Mouse (Mus musculus) spleen, postnatal 10 days (tissue): ENCODE data around the gene Evx2.

Experiments used
- DNase-seq, 2 experiments: peaks; one replicate each; pipeline ENCODE4 v3.0.0; 2021 to 2022; ENCODE audit warnings: low spot score in 2 of 2

Evx2 gene

DNA sequence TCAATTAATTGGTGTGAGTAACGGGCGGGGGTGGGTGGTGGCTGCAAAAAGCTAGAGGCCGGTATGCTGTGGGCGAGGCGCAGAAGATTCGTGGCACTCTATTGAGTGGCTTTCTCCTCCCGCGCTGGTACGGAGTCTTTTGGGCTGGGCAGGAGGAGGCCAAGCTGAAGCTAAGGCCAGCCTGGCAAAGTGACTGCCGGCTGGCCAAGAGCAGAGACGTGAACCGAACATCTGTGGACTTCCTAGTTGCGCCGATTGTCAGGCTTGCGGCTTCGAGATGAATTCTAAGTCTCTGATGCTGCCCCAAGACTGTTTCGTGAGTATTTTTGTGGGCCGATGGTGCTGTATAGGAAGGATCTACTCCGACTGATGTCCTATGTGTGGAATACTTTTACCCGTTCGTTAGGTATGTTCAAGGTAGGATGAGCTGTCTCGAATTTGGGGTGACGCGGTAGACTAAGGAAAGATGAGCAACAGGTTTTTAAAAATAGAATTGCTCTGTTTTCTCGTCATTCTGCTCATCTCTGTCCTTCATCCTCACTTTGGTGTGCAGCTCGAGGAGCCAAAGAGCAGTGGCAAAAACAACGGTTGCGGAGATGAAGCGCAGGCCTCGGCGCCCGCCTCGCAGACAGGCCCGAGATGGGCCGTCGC lies 8.0 kb upstream of the Evx2 start:
- no peak for DNase-seq

DNA sequence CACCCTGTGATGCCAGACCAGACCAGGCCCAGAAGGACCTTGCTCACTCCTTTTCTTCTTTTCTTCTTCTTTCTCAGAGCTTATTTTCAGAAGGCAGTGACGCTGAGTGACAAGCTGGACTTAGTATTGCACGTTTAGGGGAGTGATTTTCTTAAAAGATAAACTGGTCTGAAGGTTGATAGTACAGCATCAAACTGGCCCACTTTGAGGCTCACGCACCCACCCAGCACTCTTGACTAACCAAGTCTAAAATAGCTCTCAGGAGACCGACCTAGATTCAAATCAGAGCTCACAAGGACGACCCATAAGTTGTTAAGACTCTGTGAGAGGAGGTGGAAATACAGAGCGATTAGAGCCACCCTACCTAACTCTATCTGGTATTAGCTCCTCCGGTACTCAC lies 7.1 kb upstream of the Evx2 start:
- DNase-seq = no peak

DNA sequence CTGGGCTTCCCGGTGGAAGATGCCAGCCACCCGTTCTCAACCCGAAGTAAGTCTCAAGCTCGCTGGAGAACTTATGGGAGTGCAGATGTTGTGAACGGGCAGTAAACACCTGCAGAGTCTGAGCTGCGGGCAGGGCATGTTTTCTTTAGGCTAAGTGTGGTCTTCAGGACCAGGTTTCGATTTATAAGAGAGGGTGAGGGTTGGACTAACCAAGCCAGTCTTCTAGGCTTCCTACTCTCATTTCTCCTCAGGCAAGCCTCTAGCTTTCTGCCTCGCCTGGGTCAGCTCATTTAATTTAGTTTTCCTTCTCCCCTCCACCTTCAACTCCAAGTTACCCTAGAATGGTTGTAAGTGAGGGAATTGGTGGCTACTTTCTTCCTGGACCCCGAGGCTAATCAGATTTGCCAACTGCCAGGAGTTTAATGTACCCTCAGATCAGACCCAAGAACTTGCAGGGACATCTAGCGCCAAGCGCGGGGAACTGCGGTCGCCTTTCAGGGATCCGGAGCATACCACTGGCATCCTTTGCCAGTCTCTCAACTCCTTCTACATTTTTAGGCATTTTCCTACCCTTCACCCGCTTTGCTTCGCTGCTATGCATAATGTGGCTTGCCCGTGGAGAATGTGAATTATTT lies 4.1 kb upstream of the Evx2 start:
- DNase-seq = peak in 1 of 2 experiments; percentile 35

DNA sequence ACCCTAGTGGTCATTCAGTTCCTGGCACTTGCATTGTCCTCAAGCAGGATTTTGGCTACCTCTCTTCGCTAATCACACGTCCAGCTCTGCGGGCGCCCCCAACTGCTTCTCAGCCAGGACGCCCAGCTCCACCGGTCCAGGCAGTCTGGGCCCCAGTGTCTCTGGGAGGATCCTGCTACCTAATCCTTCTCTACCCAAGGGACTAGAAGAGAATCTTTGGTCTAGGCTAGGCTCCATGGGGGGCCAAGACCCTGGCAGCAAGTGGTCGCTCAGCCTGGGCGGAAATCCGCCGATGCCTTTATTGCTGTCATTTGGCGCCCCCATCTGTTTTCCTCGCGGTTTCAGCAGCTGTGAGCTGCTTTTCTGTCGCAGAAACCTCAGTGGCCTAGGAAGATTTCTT lies 2.3 kb upstream of the Evx2 start:
- peak in 1 of 2 experiments; percentile 24 for DNase-seq

DNA sequence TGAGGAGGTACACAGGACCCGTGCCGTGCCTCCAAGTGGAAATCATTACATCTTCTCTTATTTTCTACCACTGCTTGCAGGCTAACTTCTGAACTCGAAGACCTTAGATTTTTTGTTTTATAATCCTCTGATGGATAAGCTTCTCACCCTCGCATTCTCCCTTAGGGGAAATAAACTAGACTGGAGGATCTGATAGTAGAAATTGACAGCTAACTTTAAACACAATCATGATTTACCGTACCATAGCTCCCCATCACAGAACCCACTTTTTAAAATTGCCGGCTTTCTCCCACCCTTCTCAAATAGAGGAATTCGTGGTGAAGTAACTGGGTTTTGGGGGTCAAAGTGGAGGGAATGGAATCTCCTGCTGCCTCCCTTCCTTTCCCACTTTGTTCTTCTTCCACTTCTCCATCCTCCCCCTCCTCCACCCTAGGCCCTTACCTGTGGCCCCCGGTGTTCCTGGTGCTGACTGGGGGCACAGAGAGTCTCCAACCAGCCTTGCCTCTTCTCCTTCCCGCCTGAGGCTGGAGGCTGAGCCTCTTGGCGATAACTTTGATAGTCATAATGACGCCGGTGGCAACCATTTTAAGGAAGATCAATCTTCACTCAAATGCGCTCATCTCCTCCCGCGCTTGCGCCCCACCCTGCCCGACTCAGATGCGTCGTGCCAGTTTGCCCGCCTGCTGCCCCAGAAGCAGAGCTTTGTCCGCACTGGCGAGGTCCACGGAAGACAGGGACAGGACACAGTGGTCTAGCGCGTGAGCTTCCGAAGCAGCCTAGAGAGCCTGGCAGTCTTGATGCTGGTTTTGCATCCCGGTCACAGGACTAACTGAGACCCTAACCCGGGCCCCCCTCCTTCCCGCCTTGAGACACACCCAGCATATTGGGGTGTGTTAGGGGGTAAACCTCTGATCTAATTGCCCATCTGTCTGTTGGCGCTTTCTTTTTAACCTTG lies 1.3 kb upstream of the Evx2 start:
- DNase-seq = no peak

DNA sequence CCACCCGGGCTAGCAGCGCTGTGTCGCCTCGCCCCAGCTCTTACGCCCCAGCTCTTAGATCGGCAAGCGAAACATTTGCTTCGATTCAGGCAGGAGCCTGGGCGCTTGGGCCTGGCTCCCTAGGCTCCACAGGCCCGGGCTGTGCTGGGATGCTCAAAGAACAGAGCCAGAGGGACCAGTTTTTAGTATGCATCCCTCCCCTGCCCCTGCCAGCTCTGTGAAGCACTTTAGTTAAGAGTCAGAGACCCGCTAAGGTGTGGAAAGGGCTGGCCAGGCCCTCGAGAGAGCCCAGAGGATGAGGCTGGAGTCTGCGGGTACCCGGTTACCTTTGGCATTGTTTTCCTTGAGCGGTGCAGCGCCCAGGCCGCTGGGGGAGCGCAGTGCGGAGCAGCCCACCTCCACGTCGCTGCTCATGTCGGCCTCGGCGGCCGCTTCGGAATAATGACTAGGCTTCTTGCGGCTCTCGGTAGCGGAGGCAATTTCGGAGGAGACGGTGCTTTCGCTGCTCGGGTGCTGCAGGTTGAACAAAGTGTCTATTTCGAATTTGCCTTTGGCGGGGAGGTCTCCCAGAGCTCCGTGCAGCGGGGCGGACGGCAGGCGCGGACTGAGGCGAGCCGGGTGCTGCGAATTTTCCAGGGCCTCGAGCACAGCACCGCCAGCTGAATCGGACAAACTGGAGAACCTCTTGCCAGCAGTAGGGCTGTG lies 538 bp downstream of the Evx2 start:
- no peak for DNase-seq

DNA sequence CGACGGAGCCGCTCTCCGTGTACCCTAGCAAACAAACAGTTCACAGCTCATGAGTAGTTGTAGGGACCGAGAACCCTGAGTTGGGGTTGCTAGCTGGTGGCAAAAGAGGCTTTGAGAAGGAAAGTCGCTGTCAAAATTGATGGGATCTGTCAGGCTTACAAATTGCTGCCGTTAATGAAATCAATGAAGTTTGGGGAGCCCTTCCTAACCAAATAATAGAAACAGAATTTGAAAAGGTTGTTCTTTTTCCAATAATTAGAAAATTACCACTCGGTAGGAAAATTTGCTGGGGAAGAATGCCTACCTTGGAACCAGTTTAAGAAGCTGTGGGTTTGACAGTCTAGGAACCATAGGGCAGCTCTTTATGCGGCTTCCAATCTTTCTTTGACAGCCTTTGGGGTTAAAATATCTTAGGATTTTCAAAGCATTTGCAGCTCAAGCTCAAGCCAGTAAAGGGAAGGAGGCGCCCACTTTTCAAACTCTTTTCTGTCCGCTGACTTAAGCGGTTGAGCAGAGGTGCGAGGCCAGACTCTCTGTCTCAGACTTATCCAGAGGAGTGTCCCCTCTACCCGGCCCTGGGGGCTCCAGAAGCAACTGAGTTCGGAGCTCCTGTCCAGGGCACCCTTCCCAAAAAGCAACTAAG lies 1.2 kb downstream of the Evx2 start:
- no peak for DNase-seq

DNA sequence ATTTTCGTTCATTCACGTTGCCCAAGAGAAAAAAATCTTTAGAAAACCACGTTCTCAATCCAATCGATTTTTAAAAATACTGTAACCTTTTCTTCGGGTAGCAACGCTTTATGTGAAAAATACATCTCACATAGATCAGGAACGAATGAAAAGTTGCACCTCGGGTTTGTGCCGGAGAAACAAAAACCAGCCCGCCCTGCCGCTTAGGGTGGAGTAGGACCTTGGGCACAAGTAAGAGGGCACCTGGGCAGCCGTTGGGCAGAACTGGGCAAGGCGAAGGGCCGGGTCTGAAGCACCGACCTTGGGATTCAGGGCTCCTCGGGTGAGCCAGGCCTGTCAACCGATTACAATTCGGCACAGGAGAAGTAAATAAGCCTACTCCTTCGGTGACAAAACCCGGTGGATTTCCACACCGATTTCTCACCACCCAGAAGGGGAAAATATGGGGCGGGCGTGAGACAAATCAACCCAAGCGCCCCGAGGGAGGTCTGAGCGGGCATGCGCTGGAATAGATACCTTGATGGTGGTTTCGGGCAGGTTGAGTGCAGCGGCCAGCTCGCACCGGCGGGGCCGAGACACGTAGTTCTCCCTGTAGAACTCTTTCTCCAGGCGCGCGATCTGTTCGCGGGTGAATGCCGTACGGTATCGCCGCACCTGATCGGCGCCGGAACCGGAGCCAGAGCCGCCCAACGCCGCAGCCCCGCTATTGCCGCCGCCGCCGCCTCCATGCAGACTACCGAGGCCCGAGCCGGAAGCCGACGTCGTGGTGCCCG lies 1.9 kb downstream of the Evx2 start:
- peak in 1 of 2 experiments; percentile 23 for DNase-seq

DNA sequence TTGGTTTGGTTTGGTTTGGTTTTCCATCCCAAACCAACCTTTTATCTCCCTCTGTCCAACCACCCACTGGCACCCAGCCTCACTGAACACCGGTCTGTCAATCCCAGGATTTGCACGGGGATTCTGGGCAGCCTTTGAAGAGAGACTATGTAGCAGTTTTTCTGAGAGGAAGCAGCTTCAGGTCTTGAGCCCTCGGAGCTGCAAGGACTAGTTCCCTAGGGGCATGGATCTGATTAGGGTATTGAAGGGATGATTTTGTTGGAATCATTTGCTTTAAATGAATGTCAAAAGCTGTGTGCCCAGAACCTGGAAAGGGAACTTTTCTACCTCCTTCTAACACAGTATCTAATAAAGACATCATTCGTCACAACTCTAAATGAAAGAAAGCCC lies 2.7 kb downstream of the Evx2 start:
- DNase-seq = no peak

DNA sequence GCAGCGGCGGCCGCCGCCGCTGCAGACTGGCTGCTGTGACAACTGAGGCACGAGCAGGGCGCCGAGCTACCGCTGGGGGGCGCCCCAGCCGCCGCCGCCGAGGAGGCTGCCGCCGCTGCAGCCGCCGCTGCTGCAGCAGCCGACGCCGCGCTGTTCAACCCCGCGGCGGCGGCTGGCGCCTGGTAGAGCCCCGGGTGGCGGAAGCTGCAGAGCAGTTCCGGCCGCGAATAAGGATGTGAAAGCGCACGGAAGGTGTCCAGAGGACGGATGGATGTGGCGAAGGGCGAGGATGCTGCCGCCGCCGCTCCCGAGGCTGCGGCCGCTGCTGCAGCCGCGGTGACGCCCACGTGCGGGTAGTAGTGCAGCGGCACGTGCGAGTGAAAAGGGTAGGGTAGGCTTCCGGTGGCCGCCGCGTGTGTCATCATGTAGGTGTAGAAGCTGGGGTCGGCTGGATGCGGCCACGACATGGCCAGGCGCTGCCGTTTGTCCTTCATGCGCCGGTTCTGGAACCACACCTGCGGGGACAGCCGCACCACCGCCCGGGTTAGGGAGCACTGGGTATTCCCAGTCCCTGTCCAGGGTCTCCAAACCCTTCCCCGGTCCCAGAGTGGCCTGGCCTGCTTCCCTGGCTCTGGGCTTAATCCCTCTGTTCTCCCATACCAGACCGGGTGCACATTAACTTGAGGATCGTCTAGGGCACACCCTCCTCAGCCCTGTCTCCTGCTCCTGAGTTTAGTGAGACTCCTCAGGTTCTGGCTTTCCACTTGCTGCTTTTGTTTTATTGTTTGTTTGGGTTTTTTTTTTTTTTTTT lies 3.3 kb downstream of the Evx2 start:
- DNase-seq = peak in 1 of 2 experiments; percentile 37

DNA sequence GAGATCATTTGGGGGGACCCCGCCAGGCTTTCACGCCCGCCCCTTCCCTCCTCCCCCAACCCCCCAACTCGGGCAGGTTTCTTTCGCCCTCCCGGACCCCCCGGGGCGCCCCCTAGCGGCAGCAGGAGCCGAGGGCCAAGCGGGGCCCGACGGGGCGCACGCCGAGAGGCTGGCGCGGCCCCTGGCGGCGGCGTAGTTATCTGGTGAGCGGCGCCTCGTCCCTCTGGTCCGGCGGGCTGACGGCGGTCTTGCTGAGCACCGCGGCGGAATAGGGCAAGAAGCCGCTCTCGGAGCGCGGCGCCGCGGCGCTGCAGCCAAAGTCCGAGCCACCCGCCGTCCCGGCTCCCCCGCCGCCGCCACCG lies 4.0 kb downstream of the Evx2 start:
- peak in 1 of 2 experiments; percentile 53 for DNase-seq

DNA sequence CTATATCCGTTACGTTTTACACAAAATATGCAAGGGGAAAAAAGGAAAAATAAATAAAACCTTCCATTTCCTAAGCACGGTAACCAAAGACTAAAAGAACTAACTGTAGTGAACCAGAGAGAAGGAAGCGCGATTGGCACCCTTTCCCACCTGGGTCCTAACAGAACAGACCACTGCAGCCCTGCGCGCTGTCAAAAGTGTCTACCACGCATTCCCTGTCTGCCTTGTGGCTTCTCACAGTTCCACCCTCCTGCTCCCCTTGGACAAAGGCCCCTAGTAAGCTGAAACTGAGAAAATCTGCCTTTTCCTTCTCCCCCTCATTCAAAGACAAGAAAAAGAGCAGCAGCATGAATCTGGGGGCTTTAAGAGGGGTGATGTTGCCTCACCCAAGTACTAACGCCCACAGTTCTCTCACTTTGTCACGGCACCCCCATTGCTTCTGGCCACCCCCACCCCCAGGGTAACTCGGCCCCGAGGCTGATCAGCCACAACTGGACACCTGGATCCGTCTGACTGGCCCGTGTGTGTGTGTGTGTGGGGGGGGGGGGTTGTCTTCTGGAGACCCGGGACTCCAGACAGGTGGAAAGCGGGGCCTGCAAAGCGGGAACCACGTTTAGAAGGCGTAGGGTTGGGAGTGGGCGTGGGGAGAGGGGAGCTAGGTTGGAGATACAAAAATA lies 4.5 kb downstream of the Evx2 start:
- no peak for DNase-seq

DNA sequence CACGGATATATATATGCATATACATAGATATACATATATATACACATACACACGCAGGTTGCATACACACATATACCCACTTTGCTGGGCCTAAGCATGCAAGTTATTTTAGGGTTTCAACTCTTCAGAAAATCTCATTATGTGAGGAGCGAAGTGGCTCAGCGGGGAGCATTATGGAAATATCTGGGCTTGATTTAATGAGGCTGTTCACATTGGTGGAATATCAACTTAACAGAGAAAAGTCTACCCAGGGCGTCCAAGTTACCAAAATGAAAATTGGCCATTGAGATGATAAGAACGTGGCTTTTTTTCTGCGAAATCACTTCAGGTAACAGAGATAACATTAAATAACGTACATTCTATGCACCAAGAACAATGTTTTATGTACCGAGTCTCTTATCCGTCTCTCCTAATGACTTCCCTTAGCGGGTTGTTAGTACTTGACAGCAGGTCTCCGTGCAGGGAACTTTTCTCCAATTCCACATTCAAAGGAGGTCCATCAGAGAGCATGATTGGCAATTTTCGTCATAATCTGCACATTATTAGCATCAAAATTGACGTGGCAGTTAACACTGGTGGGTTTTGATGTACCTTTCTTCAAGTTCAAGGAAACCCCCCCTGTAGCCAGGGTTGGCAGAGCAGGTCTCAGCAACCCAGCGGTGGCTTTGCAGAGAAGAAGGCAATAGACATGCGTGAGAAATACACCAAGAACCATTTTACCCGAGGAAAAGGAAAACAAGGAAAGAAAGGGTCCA lies 5.4 kb downstream of the Evx2 start:
- DNase-seq = no peak

DNA sequence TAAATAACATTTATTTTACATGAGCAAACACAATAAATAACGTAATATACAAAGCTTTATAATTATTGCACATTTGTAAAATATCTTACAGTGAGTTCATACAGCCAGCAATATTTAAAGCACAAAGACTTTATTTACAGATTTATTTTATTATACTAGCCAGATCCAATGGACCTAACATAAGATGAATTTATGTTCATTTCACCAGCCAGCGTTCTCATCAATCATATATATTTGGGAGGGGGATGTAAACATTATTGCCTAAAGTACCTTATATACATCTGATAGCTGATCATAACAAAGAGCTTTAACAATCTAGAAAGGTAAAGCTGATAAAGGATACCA lies 6.4 kb downstream of the Evx2 start:
- no peak for DNase-seq

DNA sequence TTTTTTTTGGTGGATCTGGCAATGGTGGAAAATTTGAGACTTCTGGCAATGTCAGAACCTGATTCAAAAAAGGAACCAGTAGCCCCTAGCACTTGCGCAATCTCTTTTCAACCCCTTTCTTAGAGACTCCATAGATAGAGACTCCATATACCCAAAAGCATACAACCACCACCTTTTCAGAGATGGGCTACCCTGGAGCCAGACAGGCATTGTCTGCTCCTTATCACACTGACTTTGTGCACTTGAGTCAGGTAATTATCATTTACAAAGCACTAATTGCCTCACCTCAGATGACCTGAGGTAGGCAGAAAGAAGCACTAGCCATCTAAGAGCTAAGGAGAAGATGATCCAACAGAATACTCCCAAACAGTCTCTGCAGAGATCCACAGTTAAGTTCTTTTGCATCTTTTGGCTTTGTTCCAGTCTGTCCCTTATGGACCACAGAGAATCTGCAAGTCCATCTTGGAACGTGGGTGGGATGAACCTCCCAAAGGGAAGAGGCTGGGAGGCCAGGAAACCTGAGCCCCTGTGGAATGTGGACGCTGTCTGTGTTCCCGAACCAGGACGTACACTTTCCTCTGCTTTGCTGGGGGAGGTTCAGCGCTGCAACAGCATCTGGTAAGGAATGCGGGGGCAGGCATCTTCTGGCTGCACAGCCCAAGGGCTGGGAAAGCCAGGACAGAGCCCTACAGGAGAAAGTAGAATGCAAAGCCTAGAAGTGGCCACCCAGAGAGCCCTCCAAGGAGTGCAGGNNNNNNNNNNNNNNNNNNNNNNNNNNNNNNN lies 12.1 kb downstream of the Evx2 start:
- no peak for DNase-seq

DNA sequence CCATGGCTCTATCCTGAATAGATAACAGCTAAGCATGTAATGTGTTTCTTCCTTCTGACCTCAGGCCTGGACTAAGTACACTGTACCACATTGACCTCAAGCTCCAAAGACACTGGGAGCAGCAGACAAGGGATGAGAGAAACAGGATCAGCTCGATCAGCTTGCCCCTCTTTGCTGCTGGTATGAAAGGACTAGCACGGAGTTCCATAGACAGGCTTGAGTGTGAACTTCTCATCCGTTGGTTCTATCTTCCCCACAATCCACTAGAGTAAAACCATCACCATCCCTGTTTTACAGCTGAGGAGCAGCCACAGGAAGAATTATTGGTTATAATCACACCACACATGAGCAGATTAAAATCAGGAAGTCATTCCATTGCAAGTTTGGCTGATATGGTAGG lies 13.7 kb downstream of the Evx2 start:
- DNase-seq = no peak

DNA sequence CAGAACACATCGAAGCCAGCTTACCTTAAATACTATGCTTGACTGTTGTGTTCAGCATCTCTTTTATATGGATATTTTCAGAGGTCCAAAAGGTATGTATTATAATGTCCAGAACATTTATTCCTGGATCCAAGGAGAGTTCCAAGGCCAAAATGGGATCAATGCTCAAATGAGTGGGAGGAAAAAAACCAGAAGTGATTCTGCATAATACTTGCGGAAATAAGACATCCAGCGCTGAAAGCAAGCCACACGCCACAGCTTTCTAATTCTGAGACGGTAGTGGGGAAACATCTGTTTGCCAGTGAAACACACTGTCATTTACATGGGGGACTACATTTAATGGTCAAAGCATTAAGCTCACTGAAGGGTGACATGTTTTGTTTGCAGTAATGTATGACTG lies 16.9 kb downstream of the Evx2 start:
- no peak for DNase-seq

DNA sequence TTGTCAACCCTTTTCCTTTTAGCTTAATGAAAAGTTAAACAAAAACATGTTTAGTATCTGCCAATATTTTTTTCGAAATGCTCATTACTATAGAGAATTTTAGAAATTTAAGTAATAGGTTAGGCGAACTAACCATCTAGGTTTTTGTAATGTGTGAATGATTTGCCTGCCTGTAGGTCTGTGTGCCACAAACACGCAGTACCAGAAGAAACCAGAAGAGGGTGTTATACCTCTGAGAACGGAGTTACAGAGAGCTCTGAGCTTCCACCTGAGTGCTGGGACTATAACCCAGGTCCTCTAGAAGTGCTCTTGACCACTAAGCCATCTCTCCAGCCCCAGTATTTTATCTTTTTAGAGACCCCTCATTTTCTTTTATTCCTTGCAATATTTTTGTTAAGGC lies 23.9 kb downstream of the Evx2 start:
- DNase-seq = no peak
